Mouse (Mus musculus): ENCODE data around the gene Rhoa.
"Not testable (repeated sequence)": the region's sequence is repeated elsewhere in the genome, so short reads cannot be mapped to it uniquely, and the experiment has no call there.

The Rhoa gene

DNA sequence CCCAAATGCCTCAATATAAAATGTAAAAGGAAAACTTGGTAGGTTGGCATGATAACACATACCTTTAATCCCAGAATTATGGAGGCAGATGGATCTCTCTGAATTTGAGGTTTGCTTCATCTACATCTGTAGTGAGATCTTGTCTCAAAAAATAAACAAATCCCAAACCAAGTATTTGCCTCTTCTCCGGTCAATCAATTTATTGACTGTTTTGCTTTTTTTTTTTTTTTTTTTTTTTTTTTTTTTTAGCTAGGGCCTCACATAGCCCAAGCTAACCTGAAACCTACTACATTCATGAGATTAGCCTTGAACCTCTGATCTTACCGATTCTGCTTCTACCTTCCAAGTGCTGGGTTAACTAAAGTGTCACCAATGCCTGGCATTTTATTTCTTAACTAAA is 16.6 kb upstream of the Rhoa start:
- in situ Hi-C loops (cut with MboI), result no loop called here

DNA sequence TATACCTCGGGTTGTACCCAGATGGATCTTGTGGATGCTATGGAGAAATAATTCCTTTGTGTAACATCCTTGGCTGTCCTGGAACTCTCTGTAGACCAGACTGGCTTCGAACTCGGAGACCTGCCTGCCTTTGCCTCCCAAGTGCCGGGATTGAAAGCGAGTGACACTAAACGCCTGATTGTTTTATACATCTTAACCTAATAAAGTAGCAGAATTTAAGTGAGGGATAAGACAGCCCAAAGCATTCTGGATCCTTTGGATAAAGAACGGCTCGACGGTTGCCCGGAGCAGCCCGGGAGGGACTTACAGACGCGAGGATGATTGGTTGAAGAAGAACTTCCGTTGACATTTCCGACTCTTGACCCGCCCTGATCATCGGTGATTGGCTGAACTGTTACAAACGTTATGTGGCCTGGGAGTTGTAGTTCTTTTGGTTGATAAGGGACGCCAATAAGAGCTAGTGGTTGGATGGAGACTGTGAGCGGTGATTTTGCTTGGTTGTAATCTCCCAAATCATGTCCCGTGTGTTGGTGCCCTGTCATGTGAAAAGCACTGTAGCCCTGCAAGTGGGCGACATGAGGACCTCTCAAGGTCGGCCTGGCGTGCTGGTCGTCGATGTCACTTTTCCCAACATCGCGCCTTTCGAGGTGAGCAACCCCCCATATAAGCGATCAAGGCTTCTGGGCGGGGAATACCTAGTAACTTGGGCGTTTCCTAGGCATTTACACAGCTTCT is 15.7 kb upstream of the Rhoa start, which contains the start of gene Nicn1:
Gene Nicn1, plus strand, starts transcription at position 414 of the 735 bp plus-strand sequence.
- in situ Hi-C loops (cut with MboI), result no loop called here

DNA sequence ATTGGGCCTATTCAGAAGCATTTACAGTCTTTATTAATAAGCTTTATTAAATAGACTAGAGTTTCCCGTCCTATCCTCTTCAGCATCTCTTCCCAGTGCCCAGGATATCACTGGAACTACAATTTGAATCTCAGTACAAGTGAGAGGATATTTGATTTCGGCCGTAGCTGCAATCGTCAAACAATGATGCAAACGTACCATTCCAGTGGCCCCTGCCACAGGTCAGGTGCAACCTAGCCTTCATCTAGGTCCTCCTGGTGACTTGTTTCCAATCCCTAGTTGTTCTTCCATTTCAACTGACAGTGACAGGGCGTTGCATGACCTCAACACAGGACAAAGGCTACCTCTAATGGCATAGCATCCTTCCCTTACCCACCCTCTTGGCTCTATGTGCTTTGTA is 15.2 kb upstream of the Rhoa start:
- in situ Hi-C loops (cut with MboI), result no loop called here

DNA sequence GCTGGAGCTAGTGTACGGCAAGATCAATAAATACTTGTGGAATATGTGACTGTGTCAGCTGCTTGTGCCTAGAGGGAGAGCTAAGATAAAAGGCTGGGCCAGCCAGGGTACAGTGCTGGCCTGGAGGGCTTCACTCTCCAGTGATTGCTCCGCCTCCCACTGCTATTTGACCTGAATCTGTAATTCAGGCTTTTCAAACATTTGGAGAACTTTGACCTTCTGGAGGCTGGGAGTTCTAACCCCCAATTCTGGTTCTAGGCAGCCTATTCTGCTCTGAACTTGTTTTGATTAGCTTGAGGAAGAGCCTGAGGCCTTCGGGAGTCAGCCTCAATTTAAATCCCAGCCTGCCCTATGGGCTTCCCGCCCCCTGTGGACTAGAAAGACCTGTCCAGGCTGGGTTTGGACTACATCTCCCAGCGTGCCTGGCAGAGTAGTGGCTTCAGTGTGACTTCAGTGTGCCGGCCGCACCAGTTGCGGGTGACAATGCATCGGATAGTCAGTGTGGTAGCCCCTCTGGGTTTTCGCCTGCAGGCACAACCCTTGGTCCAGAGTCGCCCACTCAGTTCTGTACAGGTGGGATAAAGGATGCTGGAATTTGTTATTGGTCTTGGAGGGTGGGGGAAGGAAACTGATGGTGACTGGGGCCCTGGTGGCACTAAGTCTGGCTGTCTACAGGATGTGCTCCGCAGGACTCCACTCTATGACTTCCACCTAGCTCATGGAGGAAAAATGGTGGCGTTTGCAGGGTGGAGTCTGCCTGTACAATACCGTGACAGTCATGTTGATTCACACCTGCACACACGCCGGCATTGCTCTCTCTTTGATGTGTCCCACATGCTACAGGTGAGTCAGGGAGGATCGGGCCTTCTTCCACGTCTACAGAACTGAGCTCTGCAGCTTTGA is 9.2 kb upstream of the Rhoa start, which contains the start of gene Amt:
Gene Amt, plus strand, starts transcription at position 401 of the 903 bp plus-strand sequence.
- in situ Hi-C loops (cut with MboI), result no loop called here

DNA sequence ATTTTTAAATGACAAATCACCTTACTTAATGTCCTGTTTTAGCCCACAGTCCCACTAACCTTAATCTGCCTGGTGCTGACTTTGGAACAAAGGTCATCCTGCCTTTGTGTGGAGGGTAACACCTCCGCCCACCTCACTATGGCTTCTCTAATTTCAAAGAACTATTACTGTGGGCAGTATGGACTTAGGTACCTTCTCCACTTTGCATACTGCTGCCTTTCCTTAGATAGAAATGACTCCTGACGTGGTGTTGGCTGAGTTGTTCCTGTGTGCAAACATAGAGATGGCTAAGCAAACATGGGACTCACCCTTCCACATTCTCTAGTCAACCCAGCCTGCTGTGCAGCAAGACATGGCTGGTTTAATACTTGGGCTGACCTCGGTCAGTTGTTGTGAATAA is 4.1 kb upstream of the Rhoa start:
- in situ Hi-C loops (cut with MboI), result no loop called here

DNA sequence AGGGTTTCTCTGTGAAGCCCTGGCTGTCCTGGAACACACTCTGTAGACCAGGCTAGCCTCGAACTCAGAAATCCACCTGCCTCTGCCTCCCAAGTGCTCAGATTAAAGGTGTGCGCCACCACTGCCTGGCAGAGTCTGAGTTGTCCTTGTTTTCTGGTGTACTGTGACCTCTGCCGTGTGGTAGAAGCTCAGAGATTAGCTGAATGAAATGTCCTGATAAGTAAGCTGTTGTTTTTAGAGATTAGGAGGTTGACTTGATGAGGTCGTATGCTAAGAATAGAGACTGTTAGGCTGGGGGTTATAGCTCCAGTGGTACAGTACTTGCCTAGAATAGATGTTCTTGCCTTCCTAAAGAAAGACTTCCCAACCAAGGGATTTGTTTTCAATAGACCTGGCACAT is 1.2 kb upstream of the Rhoa start:
- in situ Hi-C loops (cut with MboI), result loop anchor here (5.0 kb wide), 1 partner anchor 43 kb away; the partner anchor contains the start of gene Usp4

DNA sequence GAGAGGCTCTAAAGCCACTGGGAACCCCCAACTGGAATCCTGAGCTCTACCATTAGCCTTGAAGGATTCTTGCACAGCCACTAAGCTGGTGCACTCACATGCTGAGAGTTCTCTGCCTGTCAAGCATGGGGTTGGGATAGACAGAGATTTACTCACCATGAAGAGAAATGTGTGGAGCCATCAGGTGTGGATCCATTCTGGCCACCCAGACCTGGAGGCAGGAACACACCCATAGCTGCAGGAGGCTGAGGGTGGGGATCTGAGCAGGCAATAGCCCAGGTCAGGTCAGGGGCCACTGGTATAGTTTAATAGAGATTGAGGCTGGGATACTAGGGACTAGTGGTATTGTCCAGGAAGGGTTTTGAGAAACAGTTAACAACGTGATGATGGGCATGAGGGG is 759 bp upstream of the Rhoa start:
- in situ Hi-C loops (cut with MboI), result loop anchor here (5.0 kb wide), 1 partner anchor 42 kb away; the partner anchor contains the start of gene Usp4

DNA sequence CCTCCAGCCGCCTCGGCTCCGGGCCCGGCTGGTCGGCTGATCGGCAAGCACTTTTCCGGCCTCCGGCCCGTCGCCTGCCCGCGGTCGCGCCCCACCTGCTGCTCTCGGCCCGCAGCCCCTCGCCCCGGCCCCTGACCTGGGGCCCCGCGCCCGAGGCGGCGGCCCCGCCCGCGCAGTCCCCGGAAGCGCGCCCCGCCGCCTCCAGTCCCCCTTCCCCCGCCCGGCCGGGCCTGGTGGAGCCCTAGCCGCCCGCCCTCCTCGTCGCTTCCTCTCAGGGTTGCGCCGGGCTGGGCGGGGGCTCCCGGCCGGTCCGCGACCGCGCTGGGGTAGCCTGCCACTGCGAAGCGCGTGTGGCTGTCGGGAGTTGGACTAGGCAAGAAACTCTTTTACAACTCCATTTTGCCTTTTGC is 647 bp downstream of the Rhoa start:
- in situ Hi-C loops (cut with MboI), result loop anchor here (5.0 kb wide), 1 partner anchor 41 kb away; the partner anchor contains the start of gene Usp4

DNA sequence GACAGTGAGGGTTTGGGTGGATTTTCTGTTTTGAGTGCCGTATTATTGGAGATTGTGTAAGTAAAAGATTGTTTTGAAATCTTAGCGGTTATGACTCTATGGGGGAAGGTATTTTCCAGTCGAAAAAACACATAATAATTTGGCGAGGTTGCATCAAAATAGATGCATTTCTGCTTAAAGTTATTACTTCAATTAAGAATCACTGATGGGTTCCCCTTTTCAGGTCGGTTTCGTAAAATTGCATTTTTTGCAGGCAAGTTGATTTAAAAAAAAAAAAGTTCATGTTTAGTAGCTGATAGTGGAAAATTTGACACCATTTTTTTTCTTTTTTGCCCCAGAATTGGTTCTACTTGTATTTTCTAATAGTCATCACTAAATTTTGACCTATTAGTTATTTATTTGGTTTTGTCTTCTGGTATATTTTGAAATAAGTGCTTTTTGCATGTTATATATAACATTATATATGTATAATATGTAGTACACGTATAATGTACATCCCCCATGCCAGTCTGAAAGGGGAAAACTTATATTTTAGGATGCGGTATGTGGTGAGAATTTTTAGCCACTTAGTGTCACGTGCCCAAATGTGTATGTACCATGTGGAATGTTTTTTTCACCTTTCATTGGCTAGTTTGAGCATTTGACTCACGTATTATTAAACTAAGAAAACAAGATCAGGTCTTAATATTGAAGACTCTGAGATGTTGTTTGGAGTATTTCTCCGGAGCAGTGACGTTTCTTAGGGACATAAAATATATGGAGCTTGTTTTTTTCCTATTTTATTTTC is 1.3 kb downstream of the Rhoa start:
- in situ Hi-C loops (cut with MboI), result loop anchor here (5.0 kb wide), 1 partner anchor 40 kb away; the partner anchor contains the start of gene Usp4

DNA sequence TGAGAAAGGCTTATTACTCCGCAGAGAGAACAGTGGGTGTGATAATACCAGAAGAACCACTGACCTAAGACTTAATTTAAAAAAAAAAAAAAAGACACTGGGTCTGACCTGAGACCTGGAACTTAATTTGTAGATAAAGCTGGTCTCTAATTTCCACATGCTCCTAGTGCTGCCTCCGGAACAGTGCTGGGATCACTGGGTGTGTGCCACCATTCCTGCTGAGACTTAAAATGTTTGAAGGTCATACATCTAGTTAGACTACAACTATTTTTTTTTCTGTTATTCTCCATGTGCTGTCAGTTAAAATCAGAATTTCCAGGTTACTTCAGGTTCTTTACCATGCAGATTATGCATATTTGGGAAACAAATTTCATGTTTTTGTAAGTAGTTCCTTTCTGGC is 2.2 kb downstream of the Rhoa start:
- in situ Hi-C loops (cut with MboI), result loop anchor here (5.0 kb wide), 1 partner anchor 39 kb away; the partner anchor contains the start of gene Usp4

DNA sequence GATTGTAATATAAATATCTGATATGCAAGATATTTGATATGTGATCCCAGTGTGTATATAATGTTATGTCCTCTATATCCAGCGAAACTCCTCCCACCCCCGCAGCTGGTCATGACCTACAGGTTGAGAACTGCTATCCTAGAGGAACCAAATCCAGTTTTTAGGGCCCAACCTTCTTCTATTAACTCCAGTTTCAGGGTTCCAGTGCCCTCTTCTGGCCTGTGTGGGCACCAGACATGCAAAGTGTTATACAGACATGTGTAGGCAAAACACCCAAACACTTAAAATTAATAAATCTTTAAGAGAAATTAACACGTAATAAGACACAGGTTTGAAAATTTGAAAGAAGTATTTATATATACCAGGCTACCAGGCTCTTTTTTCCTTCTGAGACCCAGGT is 11.6 kb downstream of the Rhoa start:
- in situ Hi-C loops (cut with MboI), result no loop called here

DNA sequence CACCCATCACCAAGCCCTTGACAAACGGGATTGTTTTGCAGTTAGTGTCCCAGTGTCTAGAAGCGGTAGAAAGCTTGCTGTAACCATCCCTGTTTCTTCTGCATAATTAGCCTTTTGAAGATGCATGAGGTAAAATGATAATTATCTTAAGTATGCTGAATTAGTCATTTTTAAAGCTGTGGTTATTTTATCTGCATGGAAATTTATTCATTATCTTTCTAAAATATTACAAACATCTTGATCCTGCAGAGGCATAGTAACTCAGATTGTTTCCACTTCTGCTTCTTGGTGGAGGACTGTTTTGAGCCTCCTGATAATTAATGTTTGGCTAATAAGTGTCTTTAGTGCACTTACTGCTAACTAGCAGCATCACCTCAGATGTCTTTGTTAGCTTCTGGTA is 12.5 kb downstream of the Rhoa start:
- in situ Hi-C loops (cut with MboI), result no loop called here

DNA sequence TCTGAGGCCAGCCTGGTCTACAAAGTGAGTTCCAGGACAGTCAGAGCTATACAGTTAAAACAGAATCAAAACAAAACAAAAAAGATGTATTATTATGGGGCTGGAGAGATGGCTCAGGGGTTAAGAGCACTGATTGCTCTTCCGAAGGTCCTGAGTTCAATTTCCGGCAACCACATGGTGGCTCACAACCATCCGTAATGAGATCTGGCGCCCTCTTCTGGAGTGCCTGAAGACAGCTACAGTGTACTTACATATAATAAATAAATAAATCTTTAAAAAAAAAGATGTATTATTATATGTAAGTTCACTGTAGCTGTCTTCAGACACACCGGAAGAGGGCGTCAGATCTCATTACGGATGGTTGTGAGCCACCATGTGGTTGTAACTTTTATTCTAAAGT is 16.1 kb downstream of the Rhoa start:
- in situ Hi-C loops (cut with MboI), result not testable (repeated sequence)

DNA sequence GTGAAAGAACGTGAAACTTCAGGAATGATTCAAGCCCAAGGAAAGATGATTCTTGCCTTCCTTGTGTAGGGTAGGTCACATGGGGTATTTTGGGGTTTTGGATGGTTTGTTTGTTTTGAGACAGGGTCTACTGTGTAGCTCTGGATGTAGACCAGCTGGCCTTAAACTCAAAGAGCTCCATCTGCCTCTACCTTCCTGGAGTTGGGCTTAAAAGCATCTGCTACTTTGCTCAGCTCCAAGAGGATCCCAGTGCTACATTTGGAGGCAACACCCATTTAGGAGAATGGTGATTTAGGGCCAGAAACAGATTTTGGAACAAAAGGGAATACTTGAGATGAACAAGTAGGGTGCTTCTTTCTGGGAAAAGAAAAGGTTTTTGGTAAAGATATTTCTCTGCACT is 18.9 kb downstream of the Rhoa start:
- in situ Hi-C loops (cut with MboI), result no loop called here

DNA sequence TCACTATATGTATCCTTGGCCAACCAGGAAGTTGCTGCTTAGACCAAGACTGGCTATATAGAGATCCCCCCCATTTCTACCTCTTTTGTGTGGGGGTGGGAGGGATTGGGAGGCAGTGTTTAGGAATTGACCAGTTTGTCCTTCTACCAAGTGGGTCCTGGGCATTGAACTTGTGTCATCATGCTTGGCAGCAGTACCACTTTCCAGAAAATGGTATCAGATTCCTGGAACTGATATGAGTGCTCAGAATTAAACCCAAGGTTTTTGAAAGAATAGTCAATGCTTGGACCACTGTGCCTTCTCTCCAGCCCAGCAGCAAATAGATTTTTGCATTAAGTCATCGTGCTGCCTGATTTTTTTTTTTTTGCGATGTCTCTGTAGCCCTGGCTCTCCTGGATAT is 19.9 kb downstream of the Rhoa start:
- in situ Hi-C loops (cut with MboI), result no loop called here

DNA sequence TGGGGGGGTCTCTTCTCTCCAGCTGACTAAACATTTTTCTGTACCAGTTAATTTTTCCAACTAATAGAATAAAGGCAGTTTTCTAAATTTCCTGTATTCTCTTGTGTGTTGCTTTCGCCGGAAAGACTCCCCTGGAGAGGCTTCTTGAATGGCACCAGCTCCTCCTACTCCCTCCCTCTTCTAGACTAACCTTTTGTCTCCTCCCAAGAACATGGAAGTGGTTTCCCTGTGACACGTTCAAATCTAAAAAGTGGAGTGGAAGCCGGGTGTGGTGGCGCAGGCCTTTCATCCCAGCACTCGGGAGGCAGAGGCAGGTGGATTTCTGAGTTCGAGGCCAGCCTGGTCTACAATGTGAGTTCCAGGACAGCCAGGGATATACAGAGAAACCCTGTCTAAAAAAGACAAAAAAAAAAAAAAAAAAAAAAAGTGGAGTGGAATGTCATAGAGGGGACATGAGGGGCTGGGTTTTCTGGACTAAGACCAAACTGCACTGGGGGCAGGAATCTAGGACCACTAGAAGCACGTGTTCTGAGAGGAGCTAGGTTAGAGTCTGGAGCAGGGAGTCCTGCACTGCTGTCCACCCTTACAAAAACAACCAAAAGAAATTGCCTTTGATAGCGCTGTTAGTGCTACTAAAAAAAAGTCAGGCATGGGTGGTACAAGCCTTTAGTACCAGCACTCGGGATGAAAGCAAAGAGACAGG is 32.1 kb downstream of the Rhoa start:
- in situ Hi-C loops (cut with MboI), result no loop called here

DNA sequence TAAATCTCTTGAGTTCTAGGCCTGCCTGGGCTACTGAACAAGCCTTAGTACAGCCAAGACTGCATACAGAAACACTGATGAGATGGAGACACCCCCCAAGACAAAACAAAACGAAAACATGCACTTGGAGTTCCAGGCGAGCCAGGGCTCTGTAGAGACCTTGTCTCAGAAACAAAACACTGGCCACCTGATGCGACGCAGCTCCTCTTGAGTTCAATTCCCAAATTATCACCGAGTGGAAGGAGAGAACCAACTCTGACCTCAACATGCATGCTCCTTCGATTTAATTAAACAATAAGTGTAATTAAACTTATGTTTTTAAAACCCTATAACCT is 32.6 kb downstream of the Rhoa start:
- in situ Hi-C loops (cut with MboI), result no loop called here

DNA sequence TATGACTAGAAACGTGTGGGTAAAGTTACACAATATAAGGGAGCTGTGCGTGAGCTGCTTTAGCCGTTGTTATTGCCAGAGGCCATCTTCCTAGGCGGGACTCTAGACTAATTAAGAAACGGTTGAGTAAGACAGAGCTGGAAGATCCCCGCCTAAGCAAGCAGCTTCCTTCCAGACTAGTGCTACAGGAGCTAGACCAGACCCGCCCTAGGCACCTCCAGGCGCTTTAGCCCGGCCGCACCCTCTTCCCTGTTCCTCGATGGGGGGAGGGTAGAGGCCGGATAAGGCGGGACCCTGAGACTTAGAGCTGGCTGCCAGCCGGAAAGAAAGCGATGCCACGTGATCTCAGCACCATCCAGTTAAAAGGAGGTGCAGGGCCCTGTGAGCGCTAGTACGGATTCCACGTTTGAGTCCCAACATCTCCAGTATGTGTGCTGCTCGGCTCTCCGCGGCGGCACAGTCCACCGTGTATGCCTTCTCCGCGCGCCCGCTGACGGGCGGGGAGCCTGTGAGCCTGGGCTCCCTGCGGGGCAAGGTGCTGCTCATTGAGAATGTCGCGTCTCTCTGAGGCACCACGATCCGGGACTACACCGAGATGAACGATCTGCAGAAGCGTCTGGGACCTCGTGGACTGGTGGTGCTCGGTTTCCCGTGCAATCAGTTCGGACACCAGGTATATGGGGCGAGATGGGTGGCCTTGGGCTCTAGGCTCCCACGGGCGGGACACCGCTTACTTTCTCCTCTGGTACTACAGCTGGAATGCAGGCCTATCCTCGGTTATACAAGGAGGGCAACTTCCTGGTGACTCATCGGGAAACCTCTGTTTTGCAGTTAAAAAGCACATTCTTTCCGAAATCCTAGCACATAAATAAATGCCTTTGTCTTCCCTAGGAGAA is 33.2 kb downstream of the Rhoa start, which contains the start of gene Gpx1:
Gene Gpx1, plus strand, starts transcription at position 18 of the 896 bp plus-strand sequence.
- in situ Hi-C loops (cut with MboI), result no loop called here

DNA sequence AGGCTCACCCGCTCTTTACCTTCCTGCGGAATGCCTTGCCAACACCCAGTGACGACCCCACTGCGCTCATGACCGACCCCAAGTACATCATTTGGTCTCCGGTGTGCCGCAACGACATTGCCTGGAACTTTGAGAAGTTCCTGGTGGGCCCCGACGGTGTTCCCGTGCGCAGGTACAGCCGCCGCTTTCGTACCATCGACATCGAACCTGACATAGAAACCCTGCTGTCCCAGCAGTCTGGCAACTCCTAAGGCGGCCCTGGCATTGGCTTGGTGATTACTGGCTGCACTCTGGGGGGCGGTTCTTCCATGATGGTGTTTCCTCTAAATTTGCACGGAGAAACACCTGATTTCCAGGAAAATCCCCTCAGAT is 33.9 kb downstream of the Rhoa start:
- in situ Hi-C loops (cut with MboI), result no loop called here
